Mouse (Mus musculus): ENCODE data around the gene Ezh1. TPM values are rescaled to one million over a fixed set of nuclear protein-coding genes. Genes with fewer than 3 reads are reported as not detected.

The Ezh1 gene
- 10 to 100 TPM; 56.9 to 62.1 TPM for total RNA-seq (2021)
- long read RNA-seq, experiment 1, full-length matches to known transcripts, result 55 of 106 reads
- long read RNA-seq, experiment 1, partial matches to known transcripts, result 23 of 106 reads
- long read RNA-seq, experiment 1, other reads (novel, unspliced or antisense), result 28 of 106 reads
- long read RNA-seq, experiment 2, full-length matches to known transcripts, result 37 of 87 reads
- long read RNA-seq, experiment 2, partial matches to known transcripts, result 24 of 87 reads
- long read RNA-seq, experiment 2, other reads (novel, unspliced or antisense), result 26 of 87 reads

- intact Hi-C loops (cut with DNase I), result no loop called here
- H3K4me3 ChIP-seq, result peak within 1 kb of the TSS; percentile 85
- H3K27ac ChIP-seq, result peak within 1 kb of the TSS; percentile 80
- peak; percentile 40 for TF ChIP-seq CTCF (IDR thresholded peaks at IDR 0.05)
- peak; percentile 90 to 92 for DNase-seq (ENCODE audit: extremely low spot score in 1 of 2, low spot score in 2 of 2)
Observed at GRCm38 (mm10) chr11:101226065-101226701, at the start of gene Ezh1. Gene Ezh1, minus strand, starts transcription at chr11:101226463.

- Histone ChIP-seq H3K4me3 (no peak overlapping the region), H3K27ac (no peak overlapping the region)
- intact Hi-C loops (cut with DNase I), result no loop called here
- no peak for DNase-seq (ENCODE audit: extremely low spot score in 1 of 2, low spot score in 2 of 2)
- no peak for TF ChIP-seq CTCF (IDR thresholded peaks at IDR 0.05)
Observed at GRCm38 (mm10) chr11:101275309-101275708, 49.0 kb upstream of the Ezh1 start.

GRCm38 (mm10) chr11:101272446-101272845 is 46.2 kb upstream of the Ezh1 start:
- Histone ChIP-seq H3K27ac (no peak overlapping the region), H3K4me3 (no peak overlapping the region)
- intact Hi-C loops (cut with DNase I), result no loop called here
- no peak for DNase-seq (ENCODE audit: extremely low spot score in 1 of 2, low spot score in 2 of 2)
- no peak for TF ChIP-seq CTCF (IDR thresholded peaks at IDR 0.05)

GRCm38 (mm10) chr11:101269577-101270116 is 43.4 kb upstream of the Ezh1 start:
- H3K4me3 ChIP-seq, result no peak overlapping the region
- intact Hi-C loops (cut with DNase I), result no loop called here
- TF ChIP-seq CTCF (IDR thresholded peaks at IDR 0.05), result no peak

GRCm38 (mm10) chr11:101265906-101266305 is 39.6 kb upstream of the Ezh1 start:
- TF ChIP-seq CTCF (IDR thresholded peaks at IDR 0.05), result no peak
- intact Hi-C loops (cut with DNase I), result no loop called here

More at GRCm38 (mm10) chr11:101269577-101270116, 43.4 kb upstream of the Ezh1 start:
- no peak overlapping the region for H3K27ac ChIP-seq
- no peak for DNase-seq (ENCODE audit: extremely low spot score in 1 of 2, low spot score in 2 of 2)

GRCm38 (mm10) chr11:101264954-101265471 is 38.8 kb upstream of the Ezh1 start:
- DNase-seq (ENCODE audit: extremely low spot score in 1 of 2, low spot score in 2 of 2), result no peak
- Histone ChIP-seq H3K4me3 (no peak overlapping the region), H3K27ac (no peak overlapping the region)
- no peak for TF ChIP-seq CTCF (IDR thresholded peaks at IDR 0.05)
- intact Hi-C loops (cut with DNase I), result no loop called here

More at GRCm38 (mm10) chr11:101265906-101266305, 39.6 kb upstream of the Ezh1 start:
- Histone ChIP-seq H3K27ac (no peak overlapping the region), H3K4me3 (no peak overlapping the region)
- no peak for DNase-seq (ENCODE audit: extremely low spot score in 1 of 2, low spot score in 2 of 2)

GRCm38 (mm10) chr11:101263989-101264280 is 37.7 kb upstream of the Ezh1 start:
- Histone ChIP-seq H3K27ac (no peak overlapping the region), H3K4me3 (no peak overlapping the region)
- TF ChIP-seq CTCF (IDR thresholded peaks at IDR 0.05), result no peak
- intact Hi-C loops (cut with DNase I), result loop anchor here (2.0 kb wide), 1 partner anchor 13 kb away; no protein-coding TSS in a partner anchor
- no peak for DNase-seq (ENCODE audit: extremely low spot score in 1 of 2, low spot score in 2 of 2)

GRCm38 (mm10) chr11:101263138-101263988 is 37.1 kb upstream of the Ezh1 start:
- no peak for TF ChIP-seq CTCF (IDR thresholded peaks at IDR 0.05)
- no peak overlapping the region for H3K27ac ChIP-seq
- no peak for DNase-seq (ENCODE audit: extremely low spot score in 1 of 2, low spot score in 2 of 2)
- intact Hi-C loops (cut with DNase I), result loop anchor here (2.0 kb wide), 1 partner anchor 13 kb away; no protein-coding TSS in a partner anchor
- no peak overlapping the region for H3K4me3 ChIP-seq

GRCm38 (mm10) chr11:101262272-101262967 is 36.2 kb upstream of the Ezh1 start:
- no peak for DNase-seq (ENCODE audit: extremely low spot score in 1 of 2, low spot score in 2 of 2)
- intact Hi-C loops (cut with DNase I), result loop anchor here (2.0 kb wide), 1 partner anchor 14 kb away; no protein-coding TSS in a partner anchor
- Histone ChIP-seq H3K4me3 (no peak overlapping the region), H3K27ac (no peak overlapping the region)
- no peak for TF ChIP-seq CTCF (IDR thresholded peaks at IDR 0.05)

- peak overlapping the region; percentile 19; the same call in 1 of the 2 replicates for H3K27ac ChIP-seq
- DNase-seq (ENCODE audit: extremely low spot score in 1 of 2, low spot score in 2 of 2), result no peak
- peak overlapping the region; percentile 53 for H3K4me3 ChIP-seq
- intact Hi-C loops (cut with DNase I), result no loop called here
- TF ChIP-seq CTCF (IDR thresholded peaks at IDR 0.05), result no peak
Observed at GRCm38 (mm10) chr11:101260826-101261380, 34.6 kb upstream of the Ezh1 start.

Data from left cerebral cortex, adult 2 months (tissue).